Mouse (Mus musculus) brain, adult 2 months (tissue): ENCODE measurements at regions not wholly inside any gene's neighbourhood (a gene's known extent, or its start where the extent isn't known, plus 50 kb on each side); places are given as distances from the start of the nearest gene placed in this dataset.

ENCODE experiments used
- DNase-seq: peaks from one replicate; pipeline ENCODE4 v3.0.0; 2011; ENCODE audit warnings: low read depth, low spot score

DNA sequence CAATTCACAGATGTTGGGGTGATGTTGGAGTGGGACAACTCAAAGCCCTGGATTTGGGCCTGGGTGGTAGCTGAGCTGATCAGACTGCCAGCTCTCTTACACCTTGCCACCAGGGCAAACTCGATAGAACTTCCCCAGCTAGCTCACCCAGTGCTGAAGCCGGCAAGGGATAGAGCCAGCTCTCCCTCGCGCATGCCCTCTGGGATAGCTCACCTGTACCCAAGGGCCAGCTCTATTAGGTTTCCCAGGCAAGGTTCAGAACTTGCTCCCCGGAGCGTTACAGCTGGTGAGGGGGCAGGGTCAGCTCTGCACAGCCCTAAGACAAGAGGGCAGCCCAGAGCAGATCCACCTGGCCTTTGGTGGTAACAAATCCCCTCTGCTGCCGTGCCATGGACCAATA, 54.1 kb upstream of the 1700012A03Rik start:
- no peak for DNase-seq

DNA sequence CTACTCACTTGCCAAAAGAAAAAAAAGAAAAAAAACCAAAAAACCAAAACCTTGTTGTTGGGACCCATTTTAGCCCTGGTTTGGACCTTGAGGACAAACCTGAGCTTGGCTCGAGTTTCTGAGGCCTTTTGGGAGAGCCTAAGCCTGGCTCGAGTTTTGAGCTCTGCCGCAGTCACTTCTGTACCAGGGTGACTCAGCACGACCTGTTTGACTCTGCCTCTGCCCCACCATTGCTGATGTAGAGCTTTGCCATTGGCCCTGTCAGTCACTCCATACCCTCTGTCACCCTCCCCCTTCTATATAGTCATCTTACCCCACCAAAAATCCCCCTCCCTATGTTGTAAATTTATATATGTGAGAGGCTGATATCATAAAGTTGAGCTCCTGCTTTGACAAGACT, 54.8 kb upstream of the 1700012A03Rik start:
- DNase-seq = no peak

DNA sequence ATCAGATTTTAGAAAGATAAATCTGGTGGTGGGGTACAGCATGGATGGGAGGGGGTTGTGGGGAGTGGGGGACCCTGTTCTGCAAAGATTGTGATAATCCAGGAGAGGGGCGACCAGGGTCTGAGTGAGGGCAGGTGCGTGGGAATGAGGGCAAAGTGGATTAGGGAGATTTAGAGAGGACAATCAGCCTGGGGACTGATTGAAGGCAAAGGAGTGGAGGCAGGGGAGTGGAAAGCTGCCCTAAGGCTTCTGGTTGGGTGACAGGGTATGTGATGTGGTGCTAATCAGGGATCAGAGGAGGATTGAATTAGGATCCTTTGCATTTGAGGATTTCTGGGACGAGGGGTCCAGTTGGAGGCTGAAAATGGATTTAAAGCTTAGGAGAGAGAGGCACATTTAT, 64.3 kb upstream of the 1700012A03Rik start:
- DNase-seq = no peak

DNA sequence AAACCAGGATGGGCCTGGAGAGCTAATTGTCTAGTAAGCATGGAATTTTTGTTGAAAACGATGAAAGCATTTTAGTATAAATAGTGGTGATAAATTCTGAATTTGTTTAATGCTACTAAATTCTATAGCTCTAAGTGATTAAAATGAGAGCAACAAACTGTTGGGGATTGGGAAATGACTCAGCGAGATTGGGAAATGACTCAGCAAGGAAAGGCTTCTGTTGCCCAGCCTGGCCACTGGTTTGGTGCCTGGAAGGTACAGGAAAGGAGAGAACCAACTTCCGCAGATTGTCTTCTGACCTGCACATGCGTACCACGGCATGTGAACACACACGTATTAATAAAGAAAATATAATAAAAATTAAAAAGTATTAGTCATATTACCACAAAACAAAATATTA, 73.3 kb upstream of the 1700012A03Rik start:
- no peak for DNase-seq

DNA sequence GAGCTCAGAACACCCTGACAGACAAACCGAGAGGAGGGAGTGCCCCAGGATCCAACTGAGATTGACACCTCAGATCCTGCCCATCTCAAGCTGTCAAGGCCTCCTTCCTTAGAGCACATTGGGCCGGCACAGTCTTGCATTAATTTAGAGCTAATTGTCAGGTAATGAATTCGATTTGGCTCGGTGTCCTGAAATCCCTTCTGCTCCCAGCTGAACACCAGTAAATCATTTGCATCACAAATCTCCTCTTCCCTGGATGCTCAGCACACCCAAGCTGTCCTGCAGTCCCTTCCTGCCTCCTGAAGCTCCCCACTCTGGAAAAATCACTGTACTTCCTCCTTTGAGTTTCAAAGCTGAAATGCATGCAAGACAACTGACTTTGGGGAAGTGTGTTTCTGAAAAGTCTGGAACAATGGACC, 102.0 kb upstream of the 1700012A03Rik start:
- DNase-seq = peak; percentile 27

DNA sequence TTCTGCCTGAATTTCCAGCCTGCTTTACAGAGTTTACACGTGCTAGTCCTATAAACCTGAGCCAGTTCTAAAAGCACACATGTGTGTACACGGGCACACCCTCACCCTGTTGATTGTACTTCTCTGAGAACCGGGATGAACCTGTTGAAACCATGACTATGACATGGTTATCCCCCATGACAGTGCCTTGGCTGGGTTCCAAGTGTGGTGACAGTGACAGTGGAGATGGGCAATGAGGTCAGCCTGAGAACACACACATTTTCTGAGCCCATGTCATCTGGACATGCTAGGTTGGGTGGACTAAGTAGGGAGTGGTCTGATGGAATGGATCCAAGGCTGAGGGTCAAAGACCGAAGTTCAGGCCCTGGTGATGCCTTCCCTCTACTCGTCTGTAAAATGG, 103.5 kb upstream of the 1700012A03Rik start:
- no peak for DNase-seq

DNA sequence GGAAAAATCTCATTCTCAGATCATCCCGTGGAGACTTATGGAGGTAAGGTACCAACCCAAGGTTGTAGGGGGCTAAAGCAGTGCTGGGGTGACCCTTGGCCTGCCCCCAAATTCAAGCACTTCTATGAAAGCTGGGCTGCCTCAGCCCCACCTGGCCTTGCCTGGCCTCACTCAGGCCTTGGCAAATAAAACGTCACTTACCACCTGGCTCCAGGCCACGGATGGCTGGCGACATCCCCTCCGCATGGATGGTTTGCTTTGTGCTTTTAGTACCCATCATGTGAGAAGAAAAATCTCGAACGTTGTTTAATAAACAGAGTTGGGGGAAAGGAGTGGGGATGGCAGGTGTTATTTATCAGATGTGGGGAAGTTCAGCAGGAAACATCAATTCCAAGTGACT, 104.7 kb upstream of the 1700012A03Rik start:
- no peak for DNase-seq

DNA sequence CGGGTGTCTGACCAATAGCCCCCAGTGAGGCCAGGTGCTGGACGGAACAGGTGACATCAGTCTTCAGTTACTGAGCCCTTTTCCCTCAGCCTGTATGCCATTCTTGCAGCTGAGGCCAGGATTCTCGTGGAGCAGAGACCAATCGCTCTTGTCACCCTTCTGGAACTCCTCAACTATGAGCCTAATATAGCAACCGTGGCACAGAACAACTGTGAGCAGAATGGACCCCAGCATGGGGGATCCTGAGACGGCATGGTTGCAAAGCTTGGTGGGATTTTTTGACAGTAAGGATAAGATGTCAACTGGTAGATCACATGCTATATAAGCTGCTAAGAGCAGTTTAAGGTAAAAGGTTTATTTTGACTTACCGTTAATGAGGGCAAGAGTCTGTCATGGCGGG, 105.5 kb upstream of the 1700012A03Rik start:
- no peak for DNase-seq

DNA sequence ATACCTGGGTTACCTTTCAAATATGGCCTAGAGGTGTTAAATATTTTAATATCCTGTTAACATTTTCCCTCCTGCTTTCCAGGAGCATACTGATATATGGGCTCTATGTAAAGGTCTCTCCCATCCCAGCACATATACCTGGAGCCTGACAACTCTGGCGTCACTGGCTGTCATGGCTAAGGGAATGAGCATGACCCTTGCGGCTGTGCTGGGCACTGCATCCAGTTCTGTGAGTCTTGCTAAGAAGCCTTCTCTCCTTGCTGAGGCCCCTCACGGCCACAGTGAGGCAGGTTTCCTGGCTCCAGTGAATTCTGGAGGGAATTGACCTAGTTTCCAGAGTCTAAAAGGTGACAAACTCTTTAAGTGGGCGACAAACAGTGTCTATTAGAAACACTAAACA, 107.3 kb upstream of the 1700012A03Rik start:
- no peak for DNase-seq

DNA sequence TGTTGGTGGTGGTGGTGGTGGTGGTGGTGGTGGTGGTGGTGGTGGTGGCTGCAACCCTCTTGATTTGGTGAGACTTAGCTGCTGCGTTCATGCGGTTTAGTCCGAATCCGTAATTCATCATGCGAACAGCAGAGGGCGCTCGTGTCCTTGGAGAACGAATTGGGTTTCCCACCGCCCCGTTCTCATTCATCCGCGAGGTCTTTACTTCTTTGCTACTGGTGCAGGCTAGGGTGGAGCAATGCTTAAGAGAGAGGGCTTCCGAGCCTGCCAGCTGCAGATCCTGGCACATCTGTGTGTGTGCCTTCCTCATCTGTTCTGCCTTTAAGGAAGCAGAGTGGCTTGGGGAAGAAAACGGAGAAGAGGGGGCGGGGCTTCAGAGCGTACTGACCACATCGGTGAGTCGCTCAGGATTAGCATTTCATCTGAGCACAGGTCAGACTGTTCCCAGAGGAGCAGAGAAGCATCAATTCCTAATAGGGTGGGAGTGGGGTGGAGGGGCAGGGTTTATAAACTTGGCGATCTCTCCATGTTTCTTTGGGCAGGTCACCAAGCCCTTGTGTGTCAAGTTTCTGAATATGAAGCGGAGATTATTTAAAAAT, 111.7 kb upstream of the 1700012A03Rik start:
- DNase-seq = peak; percentile 88

DNA sequence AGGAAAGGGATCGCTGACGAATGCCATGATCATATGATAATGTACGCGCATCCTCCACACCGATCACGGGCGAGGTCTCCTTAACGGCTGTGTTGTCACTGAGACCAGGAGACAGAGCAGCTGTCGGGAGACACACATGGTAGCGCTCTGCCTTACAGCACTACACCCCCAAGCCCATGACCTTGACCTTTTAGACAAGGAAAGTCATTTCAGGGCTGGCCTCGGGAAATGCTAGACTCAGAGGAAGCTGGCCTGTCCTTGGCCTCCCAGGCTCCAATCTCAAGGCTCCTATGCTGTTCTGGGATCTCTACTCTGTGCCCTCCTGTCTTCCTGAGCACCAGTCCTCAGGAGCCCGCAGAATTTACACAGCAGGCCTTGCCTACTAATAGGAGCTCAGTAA, 112.9 kb upstream of the 1700012A03Rik start:
- DNase-seq = no peak

DNA sequence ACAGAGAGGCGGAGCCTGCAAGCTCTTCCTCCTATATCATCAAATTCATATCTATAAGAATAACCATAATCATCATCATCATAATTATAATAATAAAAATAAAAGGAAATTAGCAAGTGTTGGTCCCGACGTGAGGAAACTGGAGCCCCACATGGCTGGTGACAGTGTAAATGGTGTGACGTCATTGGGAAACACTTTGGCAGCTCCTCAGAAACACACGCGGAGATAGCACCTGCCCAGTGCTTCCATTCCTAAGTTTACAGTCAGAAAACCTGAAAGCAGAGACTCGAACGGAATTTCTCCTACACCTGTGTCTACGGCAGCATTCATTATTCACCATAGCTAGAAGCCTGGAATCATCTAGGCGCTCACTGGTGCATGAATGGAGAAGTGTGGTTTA, 115.2 kb upstream of the 1700012A03Rik start:
- peak; percentile 24 for DNase-seq

DNA sequence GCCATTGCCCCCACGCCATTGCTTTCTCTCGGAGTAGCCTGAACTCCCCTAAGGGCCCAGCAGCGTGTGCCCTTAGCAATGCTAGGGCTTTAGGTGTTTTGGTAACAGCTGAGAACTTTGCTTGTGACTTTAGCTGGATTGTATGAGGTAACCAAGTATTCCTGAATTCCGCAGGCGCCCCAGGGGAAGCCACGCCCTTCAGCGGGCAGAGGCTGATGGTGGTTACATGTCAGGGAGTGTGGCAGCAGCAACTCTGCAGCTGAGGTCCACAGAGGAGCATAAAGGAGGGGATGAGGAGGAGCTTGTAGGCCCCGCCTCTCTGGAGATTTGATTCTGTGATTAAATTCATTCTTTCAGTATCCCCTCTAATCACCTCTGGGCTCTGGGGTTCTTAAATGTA, 116.1 kb upstream of the 1700012A03Rik start:
- no peak for DNase-seq

DNA sequence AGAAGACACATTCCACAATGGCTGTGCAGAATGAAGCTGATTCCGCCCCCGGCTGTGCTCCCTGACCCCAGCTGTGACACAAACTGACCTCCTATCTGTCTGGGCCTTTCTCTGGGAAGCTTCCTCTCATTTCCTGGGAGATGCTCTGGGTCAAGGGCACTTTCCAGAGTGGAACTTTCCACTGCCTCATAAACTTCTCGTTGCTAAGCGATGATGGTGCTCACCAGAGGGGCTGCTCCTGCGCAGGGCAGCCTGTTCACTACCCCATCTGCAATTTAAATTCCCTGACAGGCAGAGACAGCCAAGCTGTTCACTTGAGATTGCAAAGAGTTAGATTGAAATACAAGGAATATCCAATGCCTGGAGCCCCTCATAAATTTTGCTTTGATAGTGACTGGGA, 116.7 kb upstream of the 1700012A03Rik start:
- DNase-seq = peak; percentile 24

DNA sequence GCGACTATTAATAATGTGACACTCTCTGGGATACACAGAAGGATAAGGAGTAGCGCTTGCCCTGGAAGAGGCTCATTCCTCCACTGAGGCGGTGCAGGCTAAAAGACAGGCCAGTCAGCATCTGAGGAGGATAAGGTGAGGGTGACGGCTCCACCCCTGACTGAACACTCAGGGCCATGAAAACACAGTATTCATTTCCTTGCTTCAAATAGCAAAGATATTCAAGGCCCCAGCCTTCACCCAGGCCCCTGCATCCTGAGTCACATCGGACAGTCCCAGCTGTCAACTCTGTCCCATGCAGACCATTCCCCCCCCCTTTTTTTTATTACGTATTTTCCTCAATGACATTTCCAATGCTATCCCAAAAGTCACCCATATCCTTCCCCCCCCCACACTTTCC, 118.9 kb upstream of the 1700012A03Rik start:
- no peak for DNase-seq

DNA sequence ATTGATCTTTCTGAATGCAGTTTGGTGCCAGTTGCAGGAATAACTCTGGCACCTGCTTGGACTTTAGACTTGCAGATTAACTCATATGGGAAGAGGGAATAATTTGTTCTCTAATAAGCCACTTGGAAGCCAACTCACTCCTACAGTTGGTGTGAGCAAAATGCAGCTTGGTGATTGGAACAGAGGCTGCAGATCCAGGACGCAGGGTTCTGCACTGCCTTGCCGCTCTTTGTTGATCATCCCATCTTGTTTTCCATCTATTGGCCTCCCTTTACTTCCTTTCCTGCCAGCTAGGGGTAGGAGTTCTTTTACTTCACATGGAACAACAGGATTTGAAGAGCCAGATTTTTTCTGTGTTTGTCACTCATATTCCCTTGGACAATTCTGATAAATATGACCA, 120.9 kb upstream of the 1700012A03Rik start:
- DNase-seq = peak; percentile 36

DNA sequence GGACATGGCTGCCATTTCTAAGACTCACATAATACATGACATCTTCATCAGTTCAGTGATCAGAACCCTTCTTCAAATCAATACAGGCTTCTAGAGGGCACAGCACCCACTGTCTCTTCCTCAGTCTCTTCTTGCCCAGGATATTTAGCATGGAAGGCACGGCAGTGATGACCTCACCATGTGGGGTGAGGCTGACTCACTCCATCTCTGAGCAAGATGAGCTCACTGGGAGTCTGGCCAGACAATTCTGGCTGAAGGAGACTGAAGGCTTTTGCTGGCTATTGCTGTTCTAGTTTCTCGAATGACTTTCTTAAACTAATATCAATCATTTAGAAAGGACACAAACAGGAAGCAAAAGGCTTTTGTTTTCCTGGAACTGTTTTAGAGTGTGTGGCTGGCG, 122.9 kb upstream of the 1700012A03Rik start:
- DNase-seq = peak; percentile 89

DNA sequence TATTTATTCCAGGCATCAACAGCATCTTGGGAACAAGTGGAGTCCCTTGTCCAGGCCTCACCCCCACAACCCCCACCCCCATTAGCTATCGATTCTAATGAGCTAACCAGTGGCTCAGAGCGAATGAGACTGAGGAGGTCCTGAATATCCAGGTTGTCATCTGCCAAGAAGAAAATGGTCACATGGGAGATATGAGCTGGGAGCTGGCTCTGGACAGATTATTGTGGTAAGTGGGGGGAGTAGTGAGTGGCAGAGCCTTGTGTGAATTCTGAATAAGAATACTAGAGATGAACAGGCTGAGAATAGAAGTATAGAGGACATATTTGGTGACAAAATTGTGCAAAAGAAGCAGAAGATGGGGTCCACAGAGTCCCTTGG, 125.4 kb upstream of the 1700012A03Rik start:
- peak; percentile 12 for DNase-seq

DNA sequence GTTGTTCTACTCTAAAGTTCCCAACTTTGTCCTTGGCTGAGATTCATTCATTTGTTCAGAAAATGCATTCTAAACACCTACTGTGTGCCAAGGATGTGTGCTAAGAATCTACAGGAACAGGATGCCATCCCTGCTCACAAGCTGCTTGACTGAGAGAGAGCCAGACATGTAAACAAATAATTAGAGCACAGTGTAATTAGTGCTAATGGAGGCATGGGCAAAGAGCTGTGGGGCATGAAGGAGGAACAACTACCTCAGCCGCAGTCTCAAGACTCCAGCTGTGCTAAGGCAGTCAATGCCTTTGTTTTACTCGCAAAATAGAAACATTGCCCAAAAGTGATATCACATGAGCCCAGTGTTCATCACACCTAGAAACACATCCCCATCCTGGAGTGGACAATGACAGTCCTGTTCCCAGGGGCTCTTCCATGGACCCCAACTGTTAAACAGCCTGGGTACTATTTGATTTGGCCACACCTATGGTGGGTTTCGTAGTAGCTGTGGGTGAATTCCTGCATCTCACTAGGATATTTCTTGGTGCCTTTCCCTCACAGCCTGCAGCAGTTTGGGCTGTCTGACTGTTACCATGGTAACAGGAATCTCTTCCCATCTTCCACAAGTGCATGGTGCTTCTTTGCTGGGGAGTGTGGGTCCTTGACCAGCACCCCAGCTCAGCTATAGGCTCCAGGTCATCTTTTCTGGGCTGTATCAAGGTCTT, 125.9 kb upstream of the 1700012A03Rik start:
- DNase-seq = peak; percentile 70

DNA sequence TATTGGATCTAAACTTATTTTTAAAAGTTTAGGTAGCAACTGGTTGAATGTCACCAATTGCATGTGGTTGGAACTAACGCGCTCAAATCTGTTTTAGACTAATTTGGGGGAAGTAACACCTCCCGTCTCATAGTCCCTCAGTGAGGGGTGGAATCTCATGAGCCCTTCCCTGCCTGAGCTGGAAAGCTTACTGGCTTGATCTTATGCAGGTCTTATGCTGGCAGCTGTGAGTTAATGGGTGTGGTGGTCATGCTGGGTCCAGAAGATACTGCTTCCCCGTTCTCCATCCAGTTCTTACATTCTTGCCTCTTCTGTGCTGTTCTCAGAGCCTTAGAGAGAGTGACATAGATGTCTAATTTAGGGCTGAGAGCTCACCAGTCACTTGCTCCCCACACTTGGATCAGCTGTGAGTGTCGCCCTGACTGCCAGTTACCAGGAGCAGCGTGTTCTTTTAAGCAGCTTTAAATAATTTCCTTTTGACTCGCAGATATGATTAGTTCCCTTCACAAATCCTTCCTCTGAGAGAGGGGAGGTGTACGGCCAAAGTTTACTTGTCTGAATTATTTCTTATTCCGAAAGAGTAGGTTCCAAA, 128.4 kb upstream of the 1700012A03Rik start:
- peak; percentile 69 for DNase-seq

DNA sequence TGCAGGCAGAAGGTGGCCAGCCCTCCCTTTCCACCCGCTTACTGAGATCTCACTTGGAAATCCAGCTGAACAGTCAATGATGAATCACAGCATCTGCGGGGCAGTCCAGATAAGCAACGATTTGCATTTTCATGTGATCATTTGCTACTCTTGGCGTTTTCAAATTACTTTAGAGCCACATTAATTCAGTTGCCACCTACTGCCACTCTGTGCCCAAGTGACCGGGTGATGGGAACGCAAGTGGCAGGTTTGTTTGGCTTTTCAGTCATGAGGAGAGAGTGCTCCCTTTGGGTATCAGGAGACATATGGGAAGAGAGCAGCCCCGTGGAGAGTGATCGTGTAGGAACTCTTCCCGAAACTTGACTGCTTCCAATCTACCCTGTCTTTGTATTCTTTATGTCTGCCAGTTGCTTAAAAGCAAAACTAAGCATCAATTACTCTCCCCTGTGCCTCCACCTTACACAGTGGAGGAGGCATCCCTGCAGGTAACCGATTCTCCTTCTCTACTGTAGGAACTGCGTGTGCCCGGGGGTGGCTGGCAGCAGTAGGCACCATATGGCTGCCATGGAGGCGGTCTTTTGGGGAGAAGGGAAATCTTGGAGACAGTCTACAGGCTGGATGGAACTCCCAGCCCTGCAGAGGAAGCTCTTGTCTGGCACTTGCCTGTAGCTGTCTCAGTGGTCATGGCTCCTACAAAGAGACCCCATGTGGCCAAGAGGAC, 132.5 kb upstream of the 1700012A03Rik start:
- DNase-seq = peak; percentile 92

DNA sequence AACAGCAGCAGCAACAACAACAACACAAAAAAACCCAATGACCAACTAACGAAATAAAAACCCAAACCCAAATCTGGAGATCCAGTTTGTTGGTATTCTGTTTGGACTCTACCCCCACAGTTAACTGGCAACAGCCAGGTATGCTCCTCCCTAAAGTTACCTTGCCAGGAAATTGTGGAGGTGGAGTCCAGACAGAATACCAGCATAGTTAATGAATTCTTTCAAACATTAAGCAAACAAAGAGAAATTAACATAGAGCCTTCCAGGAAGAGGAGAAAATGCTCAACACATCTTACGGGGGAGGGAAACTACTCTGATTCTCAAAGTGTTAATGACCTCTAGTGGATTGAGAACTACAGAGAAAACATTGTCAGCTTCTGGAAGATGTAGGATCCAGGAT, 148.3 kb upstream of the 1700012A03Rik start:
- DNase-seq = no peak

DNA sequence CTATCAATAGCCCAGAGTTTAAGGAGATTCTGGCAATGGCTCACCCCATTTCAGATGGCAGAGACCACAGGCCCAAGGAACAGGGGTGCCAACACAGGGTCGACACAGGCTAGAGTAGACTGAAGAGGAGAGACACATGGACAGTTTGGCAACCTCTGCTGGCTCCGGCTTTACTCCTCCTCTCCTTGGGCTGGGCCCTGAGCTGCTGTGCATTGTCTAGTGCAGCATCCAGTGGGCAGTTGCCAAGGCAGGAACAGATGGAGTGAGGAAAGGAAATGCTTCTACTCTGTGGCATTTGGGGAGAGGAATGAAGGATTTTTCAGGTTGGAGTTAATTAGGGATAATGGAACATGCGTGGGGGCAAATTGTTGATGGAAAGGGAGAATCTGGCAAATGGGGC, 151.0 kb upstream of the 1700012A03Rik start:
- peak; percentile 81 for DNase-seq
